Mouse (Mus musculus): ENCODE measurements around the gene Pip4p1.

DNA sequence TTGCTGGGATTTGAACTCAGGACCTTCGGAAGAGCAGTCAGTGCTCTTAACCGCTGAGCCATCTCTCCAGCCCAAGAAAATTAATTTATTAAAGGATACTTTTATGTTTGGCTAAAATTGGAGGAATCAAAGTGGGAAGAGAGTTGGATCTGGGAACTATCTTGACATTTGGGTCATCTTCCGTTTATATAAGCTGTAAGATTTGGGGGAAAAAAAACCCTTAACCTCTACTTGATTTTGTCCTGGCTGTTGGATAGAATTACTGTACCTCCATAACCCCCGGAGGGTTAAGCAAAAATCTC, 25.9 kb downstream of the Pip4p1 start:
- no peak for TF ChIP-seq GATA1 (IDR thresholded peaks at IDR 0.05; ENCODE audit: borderline replicate concordance, low read length)
- no peak for TF ChIP-seq FLI1 (IDR thresholded peaks at IDR 0.05; ENCODE audit: low read length)
